Mouse (Mus musculus): ENCODE data around the gene Hist1h2bm. TPM values are rescaled to one million over a fixed set of nuclear protein-coding genes. Genes with fewer than 3 reads are reported as not detected.

Hist1h2bm gene
- polyA plus RNA-seq, 1 experiment, result 5.5 TPM

Other genes starting within 250 kb of the Hist1h2bm start
- gene Zkscan4, start 243.1 kb upstream of the Hist1h2bm start, polyA plus RNA-seq (2012; rRNA removed), result 0.21 and 0.44 TPM in 2 replicates
- gene Gm10065, start 242.6 kb upstream of the Hist1h2bm start, polyA plus RNA-seq (2012; rRNA removed), result not detected in 2 replicates
- 0.08 and 0.09 TPM in 2 replicates for gene AK157302, start 226.8 kb upstream of the Hist1h2bm start, polyA plus RNA-seq (2012; rRNA removed)
- 23.7 and 33.7 TPM in 2 replicates for gene Gm11273, start 220.6 kb upstream of the Hist1h2bm start, polyA plus RNA-seq (2012; rRNA removed)
- gene Zkscan8, start 190.9 kb upstream of the Hist1h2bm start, polyA plus RNA-seq (2012; rRNA removed), result 1.7 and 2.7 TPM in 2 replicates
- not detected in 2 replicates for gene Olfr1366, start 179.2 kb upstream of the Hist1h2bm start, polyA plus RNA-seq (2012; rRNA removed)
- gene Olfr1535, start 162.2 kb upstream of the Hist1h2bm start, polyA plus RNA-seq (2012; rRNA removed), result not detected in 2 replicates
- gene Olfr1364, start 140.3 kb upstream of the Hist1h2bm start, polyA plus RNA-seq (2012; rRNA removed), result not detected in 2 replicates
- not detected in 2 replicates for gene Olfr1362, start 108.0 kb upstream of the Hist1h2bm start, polyA plus RNA-seq (2012; rRNA removed)
- gene Olfr11, start 79.5 kb upstream of the Hist1h2bm start, polyA plus RNA-seq (2012; rRNA removed), result not detected in 2 replicates
- gene Olfr1361, start 58.7 kb upstream of the Hist1h2bm start, polyA plus RNA-seq (2012; rRNA removed), result not detected in 2 replicates
- not detected in 2 replicates for gene Olfr1360, start 44.6 kb upstream of the Hist1h2bm start, polyA plus RNA-seq (2012; rRNA removed)
- gene Olfr1359, start 23.9 kb upstream of the Hist1h2bm start, polyA plus RNA-seq (2012; rRNA removed), result not detected in 2 replicates
- gene Hist1h2bl, start 5.9 kb upstream of the Hist1h2bm start, polyA plus RNA-seq (2012; rRNA removed), result 14.2 and 16.3 TPM in 2 replicates
- 23.0 and 39.3 TPM in 2 replicates for gene Hist1h2ai, start 5.6 kb upstream of the Hist1h2bm start, polyA plus RNA-seq (2012; rRNA removed)
- 33.4 and 59.9 TPM in 2 replicates for gene Hist1h3h, start 4.4 kb upstream of the Hist1h2bm start, polyA plus RNA-seq (2012; rRNA removed)
- 3.6 and 5.5 TPM in 2 replicates for gene Hist1h4j, start 13.0 kb downstream of the Hist1h2bm start, polyA plus RNA-seq (2012; rRNA removed)
- 44.1 and 68.7 TPM in 2 replicates for gene Hist1h4k, start 28.5 kb downstream of the Hist1h2bm start, polyA plus RNA-seq (2012; rRNA removed)
- gene Hist1h2ak, start 31.8 kb downstream of the Hist1h2bm start, polyA plus RNA-seq (2012; rRNA removed), result 14.9 and 16.4 TPM in 2 replicates
- gene Hist1h2bn, start 32.1 kb downstream of the Hist1h2bm start, polyA plus RNA-seq (2012; rRNA removed), result 3.5 and 9.7 TPM in 2 replicates
- gene Hist1h1b, start 58.6 kb downstream of the Hist1h2bm start, polyA plus RNA-seq (2012; rRNA removed), result 4.2 and 4.5 TPM in 2 replicates
- gene Hist1h3i, start 61.3 kb downstream of the Hist1h2bm start, polyA plus RNA-seq (2012; rRNA removed), result 46.3 and 55.3 TPM in 2 replicates
- gene Hist1h2an, start 65.2 kb downstream of the Hist1h2bm start, polyA plus RNA-seq (2012; rRNA removed), result 7.4 and 15.3 TPM in 2 replicates
- 2.1 and 5.4 TPM in 2 replicates for gene Hist1h2bp, start 65.4 kb downstream of the Hist1h2bm start, polyA plus RNA-seq (2012; rRNA removed)
- gene Hist1h2bq, start 88.2 kb downstream of the Hist1h2bm start, polyA plus RNA-seq (2012; rRNA removed), result 23.8 and 61.7 TPM in 2 replicates
- not detected in 2 replicates for gene Hist1h2ao, start 88.4 kb downstream of the Hist1h2bm start, polyA plus RNA-seq (2012; rRNA removed)
- 0.98 TPM in 1 of 2 replicates, not detected in the other for gene Hist1h4m, start 89.7 kb downstream of the Hist1h2bm start, polyA plus RNA-seq (2012; rRNA removed)
- gene Hist1h4n, start 110.2 kb downstream of the Hist1h2bm start, polyA plus RNA-seq (2012; rRNA removed), result 38.1 and 56.7 TPM in 2 replicates
- gene Hist1h2ap, start 111.5 kb downstream of the Hist1h2bm start, polyA plus RNA-seq (2012; rRNA removed), result 253 and 504 TPM in 2 replicates
- gene Hist1h2br, start 111.7 kb downstream of the Hist1h2bm start, polyA plus RNA-seq (2012; rRNA removed), result 19.9 and 53.9 TPM in 2 replicates
- 0.10 and 0.29 TPM in 2 replicates for gene Zfp184, start 223.1 kb downstream of the Hist1h2bm start, polyA plus RNA-seq (2012; rRNA removed)